Mouse (Mus musculus) mouse trophoblast stem cell (cell line): ENCODE results near the gene Zfp94.

Source experiments
- in situ Hi-C, 2 experiments: fragments of 300-500 bp; cut with MseI, MboI; formaldehyde crosslinking; loops; 2 replicates in 1 of 2; 3 replicates in 1 of 2; pipeline ENCODE4 v1.15.1; 2025

Zfp94 gene

GRCm38 (mm10) chr7:24316567-24317092 lies at the start of gene Zfp94:
TSS of gene Zfp94 (minus strand) at chr7:24316666.
- in situ Hi-C loops: no loop called here

- in situ Hi-C loops: loop anchor here in 1 of 2 experiments (10.0 kb wide), 1 partner anchor 59 kb away; no protein-coding TSS in a partner anchor
Observed at GRCm38 (mm10) chr7:24365258-24366014, 49.0 kb upstream of the Zfp94 start.

GRCm38 (mm10) chr7:24364827-24365226 lies 48.4 kb upstream of the Zfp94 start:
- in situ Hi-C loops: loop anchor here in 1 of 2 experiments (10.0 kb wide), 1 partner anchor 60 kb away; no protein-coding TSS in a partner anchor

GRCm38 (mm10) chr7:24363228-24363627 lies 46.8 kb upstream of the Zfp94 start:
- in situ Hi-C loops: loop anchor here in 1 of 2 experiments (10.0 kb wide), 1 partner anchor 62 kb away; no protein-coding TSS in a partner anchor

GRCm38 (mm10) chr7:24361001-24361400 lies 44.5 kb upstream of the Zfp94 start:
- in situ Hi-C loops: loop anchor here in 1 of 2 experiments (10.0 kb wide), 1 partner anchor 64 kb away; no protein-coding TSS in a partner anchor

- in situ Hi-C loops: no loop called here
Observed at GRCm38 (mm10) chr7:24359269-24359668, 42.8 kb upstream of the Zfp94 start.

GRCm38 (mm10) chr7:24357899-24358298 lies 41.4 kb upstream of the Zfp94 start:
- in situ Hi-C loops: no loop called here

- in situ Hi-C loops: no loop called here
Observed at GRCm38 (mm10) chr7:24356081-24356480, 39.6 kb upstream of the Zfp94 start.

- in situ Hi-C loops: no loop called here
Observed at GRCm38 (mm10) chr7:24355646-24356045, 39.2 kb upstream of the Zfp94 start.

- in situ Hi-C loops: no loop called here
Observed at GRCm38 (mm10) chr7:24348896-24349295, 32.4 kb upstream of the Zfp94 start, which contains the start of gene Lypd5. TSS of gene Lypd5 (plus strand) at chr7:24349196.

GRCm38 (mm10) chr7:24346444-24346843 lies 30.0 kb upstream of the Zfp94 start:
- in situ Hi-C loops: no loop called here

- in situ Hi-C loops: no loop called here
Observed at GRCm38 (mm10) chr7:24343701-24344272, 27.3 kb upstream of the Zfp94 start.

GRCm38 (mm10) chr7:24338241-24338640 lies 21.8 kb upstream of the Zfp94 start:
- in situ Hi-C loops: no loop called here

GRCm38 (mm10) chr7:24335699-24336309 lies 19.3 kb upstream of the Zfp94 start:
- in situ Hi-C loops: no loop called here

- in situ Hi-C loops: no loop called here
Observed at GRCm38 (mm10) chr7:24333304-24333986, 17.0 kb upstream of the Zfp94 start, which contains the start of gene Tescl. TSS of gene Tescl (minus strand) at chr7:24333936.

- in situ Hi-C loops: no loop called here
Observed at GRCm38 (mm10) chr7:24327281-24327975, 11.0 kb upstream of the Zfp94 start.

GRCm38 (mm10) chr7:24326273-24327135 lies 10.0 kb upstream of the Zfp94 start:
- in situ Hi-C loops: no loop called here

GRCm38 (mm10) chr7:24325675-24326128 lies 9.2 kb upstream of the Zfp94 start:
- in situ Hi-C loops: no loop called here

- in situ Hi-C loops: no loop called here
Observed at GRCm38 (mm10) chr7:24325197-24325596, 8.7 kb upstream of the Zfp94 start.

GRCm38 (mm10) chr7:24322593-24322992 lies 6.1 kb upstream of the Zfp94 start:
- in situ Hi-C loops: no loop called here
